Mouse (Mus musculus): ENCODE measurements around the gene Ptger2.

DNA sequence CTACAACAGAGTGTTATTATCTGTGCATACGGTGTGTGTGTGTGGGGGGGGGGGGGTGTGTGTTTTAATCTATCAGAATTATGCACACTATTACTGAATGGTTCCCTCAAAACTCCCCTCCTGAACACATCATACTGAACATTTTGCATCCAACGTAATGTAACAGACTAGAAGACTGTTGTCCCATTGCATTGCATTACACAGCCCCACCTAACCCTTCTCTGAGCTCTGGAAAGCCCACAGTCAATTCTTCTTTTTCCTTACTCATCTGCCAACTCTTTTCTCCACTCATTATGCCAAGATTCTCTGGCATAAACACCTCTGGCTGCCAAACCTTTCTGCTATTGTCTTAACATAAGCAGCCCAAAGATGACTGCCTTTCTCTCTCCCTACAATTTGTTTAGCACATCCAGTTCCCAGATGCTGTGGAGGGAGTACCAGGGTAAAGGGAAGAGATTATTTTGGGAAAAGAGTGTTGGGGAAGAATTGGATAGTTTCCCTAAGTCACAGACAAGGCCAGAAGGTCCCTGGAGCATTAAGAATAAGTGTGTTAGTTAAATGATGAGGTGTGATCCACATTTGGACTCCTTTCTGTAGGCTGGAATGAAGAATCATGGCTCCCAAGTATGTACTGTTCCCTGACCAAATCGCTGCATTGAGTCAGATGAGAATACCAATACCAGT, 12.2 kb downstream of the Ptger2 start:
- no peak for TF ChIP-seq CTCF (IDR thresholded peaks at IDR 0.05; ENCODE audit: low read depth)
- no peak for TF ChIP-seq EP300 (optimal IDR thresholded peaks at IDR 0.05)

All from stomach, postnatal 0 days (tissue).